In the genomic region with DNA sequence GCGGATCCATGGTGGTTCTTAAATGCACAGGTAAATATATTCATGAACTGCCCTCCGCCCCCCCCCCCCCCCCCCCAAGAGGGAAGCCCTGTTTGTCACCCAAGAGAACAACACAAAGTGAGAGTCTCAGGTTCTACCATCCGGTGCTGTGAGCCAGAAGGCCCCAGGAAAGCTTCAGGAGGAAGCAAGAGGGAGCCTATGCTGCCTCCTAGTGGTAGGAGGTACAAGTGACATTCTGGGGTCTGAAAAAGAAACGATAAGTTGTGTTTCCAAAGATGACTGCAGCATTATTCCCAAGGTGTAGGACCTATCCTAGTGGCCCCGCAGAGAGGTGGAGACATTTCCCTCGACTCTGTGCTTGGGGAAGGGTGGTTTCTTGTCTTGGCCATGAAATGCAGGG, we compare ENCODE assay signal across 8 mouse cellular contexts.
DNase-seq lines count a peak whose midpoint lies in the region; ATAC-seq and TF ChIP-seq lines count a peak whose summit lies in the region.

No protein-coding gene starts in this region.

- H3K4me1 ChIP-seq in liver, embryonic 12.5 days = no peaks in the 10 kb centered on the region
- H3K4me1 ChIP-seq in lung, postnatal 0 days (ENCODE audit: insufficient read depth, low read depth, low read length) = no peaks in the 10 kb centered on the region

- ATAC-seq in liver, embryonic 12.5 days = no peak
- no peak for ATAC-seq in lung, postnatal 0 days

- 31% methylated on average over 6 of the region's 6 CpGs for WGBS in liver, embryonic 12.5 days (ENCODE audit: insufficient replicate concordance)
- 39% methylated on average over 6 of the region's 6 CpGs for WGBS in lung, postnatal 0 days

- H3K4me2 ChIP-seq in liver, embryonic 12.5 days = no peak overlapping the region
- H3K4me2 ChIP-seq in lung, postnatal 0 days (replicated peaks; ENCODE audit: low read depth, low read length) = no peak overlapping the region

- no peak for TF ChIP-seq EP300 in lung, postnatal 0 days (IDR thresholded peaks at IDR 0.05)

- no peak overlapping the region for H3K27ac ChIP-seq in liver, embryonic 12.5 days
- no peak overlapping the region for H3K27ac ChIP-seq in lung, postnatal 0 days (ENCODE audit: low read length)

- intact Hi-C loops in left cerebral cortex, postnatal 4 days (cut with DNase I) = no loop called here

- no peaks in the 10 kb centered on the region for H3K27me3 ChIP-seq in liver, embryonic 12.5 days (replicated peaks)
- no peaks in the 10 kb centered on the region for H3K27me3 ChIP-seq in lung, postnatal 0 days (replicated peaks; ENCODE audit: insufficient read depth, low read length)

- no peak overlapping the region for H3K4me3 ChIP-seq in liver, embryonic 12.5 days
- no peak overlapping the region for H3K4me3 ChIP-seq in lung, postnatal 0 days (ENCODE audit: low read depth, low read length)

- H3K9ac ChIP-seq in liver, embryonic 12.5 days = no peak overlapping the region
- H3K9ac ChIP-seq in lung, postnatal 0 days (replicated peaks; ENCODE audit: low read depth) = no peak overlapping the region

- TF ChIP-seq CTCF in lung, postnatal 0 days (IDR thresholded peaks at IDR 0.05) = peak; percentile 81

- H3K36me3 ChIP-seq in liver, embryonic 12.5 days = no peaks in the 10 kb centered on the region
- H3K36me3 ChIP-seq in lung, postnatal 0 days (ENCODE audit: insufficient read depth, low read length) = no peaks in the 10 kb centered on the region

- DNase-seq in adrenal gland, adult 2 months = peak; percentile 38
- no peak for DNase-seq in adrenal gland, adult 18-20 months (ENCODE audit: low spot score in 2 of 2)
- peak; percentile 10 for DNase-seq in liver
- DNase-seq in gastrocnemius, postnatal 25 days = peak; percentile 19
- DNase-seq in lung, postnatal 0 days (ENCODE audit: low spot score) = peak; percentile 70
- no peak for DNase-seq in left cerebral cortex, postnatal 4 days
- DNase-seq in layer of hippocampus, adult 9-11 months = no peak

- no peaks in the 10 kb centered on the region for H3K9me3 ChIP-seq in liver, embryonic 12.5 days (replicated peaks)
- H3K9me3 ChIP-seq in lung, postnatal 0 days (ENCODE audit: low read length) = no peaks in the 10 kb centered on the region

Comparison
In these comparisons a context has a peak if more than half of its experiments do, and no peak if none do; other contexts are left out.
1. DNase-seq: peak in adrenal gland, adult 2 months (single experiment), liver (single experiment), gastrocnemius, postnatal 25 days (single experiment) and lung, postnatal 0 days (single experiment); none in adrenal gland, adult 18-20 months (0 of 2), left cerebral cortex, postnatal 4 days (single experiment) and layer of hippocampus, adult 9-11 months (single experiment).